Mouse (Mus musculus): ENCODE data around the gene Vdac2. TPM values are rescaled to one million over a fixed set of nuclear protein-coding genes. Genes with fewer than 3 reads are reported as not detected.

The Vdac2 gene
- total RNA-seq, 1 experiment from 2014 or later = 239 TPM

DNA sequence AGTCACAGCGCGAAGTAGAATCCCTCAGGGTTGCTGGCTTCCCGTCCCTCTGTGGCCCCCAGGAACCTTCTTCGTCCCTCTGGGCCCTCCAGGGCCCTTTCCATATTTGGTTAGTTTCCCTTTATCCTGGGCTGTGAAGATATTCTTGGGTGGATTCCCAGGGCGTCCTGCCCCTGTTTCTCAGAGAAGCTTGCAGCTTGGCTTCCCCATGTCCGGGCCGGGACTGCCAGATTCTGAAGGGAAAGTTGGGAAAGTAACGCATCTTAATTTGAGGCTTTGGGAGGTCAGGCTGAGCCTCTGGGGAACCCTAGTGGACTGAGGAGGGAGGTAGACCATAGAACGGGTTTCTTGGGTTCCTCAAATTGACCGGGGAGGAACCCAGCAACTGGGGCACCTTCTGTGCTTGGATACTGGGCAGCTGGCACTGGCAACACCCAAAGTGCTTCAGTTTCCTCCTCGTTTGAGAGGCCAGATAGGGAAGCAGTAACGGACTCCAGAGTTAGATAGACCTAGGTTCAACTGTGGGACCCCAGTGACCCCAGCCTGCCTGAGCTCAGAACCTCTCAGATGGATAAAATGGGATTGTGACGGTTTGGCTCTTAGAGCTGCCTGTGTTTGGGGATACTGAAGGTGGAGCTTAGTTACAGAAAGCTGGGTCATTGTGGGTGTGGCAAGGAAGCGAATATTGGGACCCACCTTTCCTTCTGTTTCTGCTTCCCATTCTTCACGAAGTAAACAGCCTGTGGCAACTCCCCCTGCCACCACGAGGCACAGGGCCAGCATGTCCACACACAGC, 27.2 kb downstream of the Vdac2 start:
- no peak for DNase-seq

DNA sequence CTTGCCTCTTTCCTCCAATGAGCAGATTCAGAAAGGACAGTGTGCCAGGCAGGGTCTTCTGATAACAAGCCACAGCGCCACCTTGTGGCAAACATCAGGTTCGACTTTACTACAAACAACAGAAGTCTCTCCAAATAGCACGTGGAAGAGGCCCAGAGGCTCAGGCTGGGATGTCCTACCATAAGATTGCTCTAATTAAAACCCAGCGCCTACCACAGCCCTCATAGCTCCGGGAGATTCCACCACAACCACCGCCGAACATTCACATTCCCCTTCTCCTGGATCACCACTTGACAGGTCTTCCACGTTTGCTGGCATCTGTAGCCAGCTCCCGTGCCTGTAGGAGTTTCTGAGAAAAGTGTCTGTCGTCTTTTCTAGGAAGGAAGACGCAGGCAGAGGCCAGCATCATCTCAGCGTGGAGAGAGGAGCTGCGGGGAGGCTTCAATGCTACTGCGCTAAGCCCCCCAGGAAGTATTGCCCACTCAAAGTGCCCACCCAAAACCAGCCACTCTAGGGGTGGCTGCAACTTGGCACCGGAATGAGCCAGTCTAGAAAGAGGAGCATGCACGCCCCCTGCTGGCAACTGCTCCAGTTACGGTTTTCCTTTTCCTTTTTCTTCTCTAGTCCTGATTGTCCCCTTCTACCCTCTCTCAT, 28.5 kb downstream of the Vdac2 start:
- DNase-seq = peak; percentile 86

DNA sequence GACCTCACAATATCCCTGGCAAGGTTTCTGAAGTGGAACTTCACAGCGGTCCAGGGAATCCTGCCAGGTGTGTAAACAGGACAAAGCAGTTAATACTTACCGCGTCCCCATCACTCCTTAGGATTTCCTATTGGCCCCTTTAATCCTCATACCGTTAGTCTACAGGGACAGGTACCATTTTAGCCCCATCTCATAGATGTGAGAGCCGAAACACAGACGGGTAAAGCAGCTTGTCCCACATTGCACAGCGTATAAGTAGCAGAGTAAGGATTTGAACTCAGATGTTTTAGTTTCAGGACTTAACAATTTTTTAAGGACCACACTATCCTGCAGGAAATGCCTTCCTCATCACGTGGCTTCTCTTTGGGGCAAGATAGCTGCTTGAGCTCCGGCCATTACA, 29.2 kb downstream of the Vdac2 start:
- no peak for DNase-seq

DNA sequence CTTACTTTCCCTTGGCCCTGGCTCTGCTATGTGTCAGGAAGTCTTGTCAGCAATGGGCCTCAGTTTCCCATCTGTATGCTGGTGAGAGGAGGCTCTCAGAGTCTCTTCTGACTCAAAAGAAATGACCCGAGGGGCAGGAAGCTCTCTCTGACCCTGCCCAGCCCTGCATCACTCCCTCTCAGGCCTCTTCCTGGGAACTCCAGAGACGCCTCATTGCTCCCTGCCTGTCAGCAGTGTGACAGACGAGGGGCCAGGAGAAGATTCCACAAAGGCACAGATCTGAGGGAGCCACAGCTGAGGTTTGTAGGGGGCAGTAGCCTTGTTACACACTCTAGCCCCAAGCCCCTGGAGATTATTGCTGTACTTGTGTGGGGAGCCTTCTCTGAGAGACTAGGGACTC, 30.9 kb downstream of the Vdac2 start:
- no peak for DNase-seq

DNA sequence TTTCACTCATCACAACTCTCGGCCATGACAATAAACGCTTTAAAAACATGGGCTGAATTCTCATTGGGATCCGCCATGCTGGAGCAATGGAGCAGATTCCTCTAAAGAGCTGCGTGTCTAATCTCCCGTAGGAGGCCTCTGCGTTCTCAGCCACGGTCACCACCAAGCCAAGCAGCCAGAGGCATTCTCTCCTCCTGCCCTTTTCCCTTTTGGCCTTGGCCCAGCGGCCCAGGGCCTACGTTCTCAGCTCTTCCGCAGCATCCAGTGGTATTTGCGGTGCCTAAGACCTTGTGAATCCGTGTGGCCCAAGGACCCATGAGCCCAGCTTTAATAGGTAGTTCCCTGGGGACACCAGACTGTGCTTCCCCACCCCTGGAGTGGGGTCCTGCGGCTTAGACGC, 31.8 kb downstream of the Vdac2 start:
- peak; percentile 44 for DNase-seq

DNA sequence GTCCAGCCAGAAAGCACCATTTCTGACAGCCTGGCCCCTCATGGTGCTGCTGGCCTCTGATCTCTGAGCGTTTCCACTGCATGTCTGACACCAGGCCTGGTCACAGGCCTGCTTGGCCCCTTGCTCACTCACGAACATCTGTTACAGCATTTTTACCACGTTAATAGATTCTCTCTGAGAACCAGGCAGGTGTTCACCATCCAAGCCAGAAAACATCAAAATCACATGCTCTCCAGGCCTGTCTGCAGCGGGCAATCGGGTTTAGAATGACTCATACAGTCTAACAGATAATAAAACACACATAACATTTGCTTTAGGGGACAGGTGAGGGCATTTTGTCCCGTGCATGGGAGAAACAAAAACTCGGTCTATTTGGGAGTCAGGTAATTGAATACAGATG, 41.3 kb downstream of the Vdac2 start:
- DNase-seq = no peak

DNA sequence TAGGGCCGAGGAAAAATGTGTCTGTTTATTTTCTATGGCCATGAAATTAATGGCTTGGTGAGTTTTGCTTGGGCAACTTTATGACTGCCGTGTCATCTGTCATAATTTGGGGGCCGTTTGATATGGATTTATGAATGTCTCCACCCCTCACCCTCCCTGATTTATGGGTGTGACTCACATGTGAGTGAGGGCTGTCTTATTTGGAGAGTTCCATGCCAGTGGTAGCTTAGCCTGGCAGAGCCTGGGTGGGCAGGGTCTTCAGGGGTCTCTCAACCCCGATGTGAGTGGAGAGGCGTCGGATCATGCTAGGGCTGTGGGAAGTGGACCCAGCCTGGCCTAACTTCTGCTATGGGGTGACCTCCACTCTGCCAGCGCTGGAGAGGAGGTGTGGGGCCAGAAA, 41.8 kb downstream of the Vdac2 start:
- DNase-seq = no peak

DNA sequence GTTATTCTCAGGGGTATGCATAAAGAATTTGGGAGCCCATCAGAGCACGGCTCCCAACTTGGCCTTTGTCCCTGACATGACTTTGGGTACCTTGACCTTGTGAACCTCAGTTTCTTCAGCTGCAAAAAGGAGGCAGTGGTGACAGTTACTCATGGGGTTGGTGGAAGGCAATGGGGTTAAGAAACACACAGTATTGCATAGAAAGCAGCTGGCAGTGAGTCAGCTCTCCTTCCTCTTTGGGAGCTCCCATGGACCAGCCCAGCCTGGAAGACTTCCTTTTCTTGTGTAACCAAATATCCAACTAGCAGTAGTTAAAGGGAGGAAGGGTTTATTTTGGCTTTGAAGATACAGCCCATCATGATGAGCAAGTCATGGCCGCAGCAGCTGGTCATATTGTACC, 65.4 kb downstream of the Vdac2 start:
- peak; percentile 63 for DNase-seq

DNA sequence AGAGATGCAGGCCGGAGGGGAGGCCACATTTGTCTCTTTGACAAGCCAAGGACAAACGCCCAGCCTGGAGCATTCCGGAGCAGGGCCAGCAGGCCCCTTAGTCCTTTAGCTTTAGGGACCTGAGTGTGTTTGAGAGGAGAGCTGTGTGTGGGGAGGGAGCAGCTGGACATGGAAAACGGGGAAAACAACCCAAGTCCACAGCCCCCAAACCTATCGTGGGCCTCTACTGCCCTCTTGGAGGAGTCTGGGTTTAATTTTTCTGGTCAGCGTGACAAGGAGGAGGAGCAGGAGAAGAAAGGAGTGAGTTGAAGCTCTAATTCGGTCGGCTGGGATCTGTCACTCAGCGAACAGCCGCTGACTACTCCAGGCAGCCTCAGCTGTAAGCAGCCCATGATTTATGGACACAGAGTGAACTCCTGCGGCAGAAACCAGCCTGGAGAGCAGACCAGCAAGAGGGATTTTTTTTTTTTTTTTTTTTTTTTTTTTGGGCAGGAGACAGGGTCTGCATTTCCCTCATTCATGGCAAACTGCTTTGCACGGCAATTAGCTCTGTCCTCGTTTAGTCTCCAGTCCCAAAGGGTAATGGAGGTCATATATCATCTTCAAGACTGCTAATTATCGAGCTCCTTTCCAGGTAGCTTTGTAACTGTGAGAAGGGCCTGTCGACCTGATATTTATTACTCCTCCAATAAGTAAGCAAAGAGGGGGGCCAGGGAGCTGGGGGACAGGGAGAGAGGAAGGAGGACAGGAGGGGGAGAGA, 66.7 kb downstream of the Vdac2 start:
- DNase-seq = peak; percentile 71

DNA sequence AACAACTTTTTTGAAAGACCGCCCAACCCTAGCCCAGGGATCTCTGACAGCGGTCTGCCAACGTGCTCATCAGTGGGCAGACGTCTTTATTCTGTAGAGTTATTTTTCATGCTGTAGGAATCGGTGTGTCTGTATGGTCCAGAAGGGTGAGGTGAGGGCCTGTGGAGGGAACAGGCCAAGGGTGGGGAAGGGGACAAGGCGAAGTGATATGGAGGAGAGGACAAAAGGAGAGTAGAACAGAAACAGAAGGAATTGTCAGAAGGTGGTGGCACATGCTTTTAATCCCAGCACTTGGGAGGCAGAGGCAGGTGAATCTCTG, 67.3 kb downstream of the Vdac2 start:
- DNase-seq = no peak

Other genes starting within 250 kb of the Vdac2 start
- 0.70 and 1.8 TPM in 2 replicates for gene Dupd1, start 110.7 kb upstream of the Vdac2 start, total RNA-seq (2021)
- 36.1 and 36.9 TPM in 2 replicates for gene Samd8, start 74.7 kb upstream of the Vdac2 start, total RNA-seq (2021)
- gene Dusp13, start 74.1 kb upstream of the Vdac2 start, total RNA-seq (2021) = not detected in 2 replicates
- 36.2 and 38.0 TPM in 2 replicates for gene Comtd1, start 23.7 kb downstream of the Vdac2 start, total RNA-seq (2021)
- gene Zfp503, start 164.4 kb downstream of the Vdac2 start, total RNA-seq (2021) = 22.3 and 24.3 TPM in 2 replicates
- 3.8 and 4.2 TPM in 2 replicates for gene Lrmda, start 194.5 kb downstream of the Vdac2 start, total RNA-seq (2021)

Data from adrenal gland, postnatal 14 days (tissue).